Mouse (Mus musculus) cerebellum, adult 11 months (tissue): ENCODE measurements around the gene Aoah.

Source experiments
- DNase-seq: peaks from one replicate; pipeline ENCODE4 v3.0.0; 2022

The Aoah gene

GRCm38 (mm10) chr13:20793901-20794300 lies at the start of gene Aoah:
TSS of gene Aoah (plus strand) at chr13:20794113.
- DNase-seq, result no peak

- no peak for DNase-seq
Measured at GRCm38 (mm10) chr13:20754843-20755242, 39.1 kb upstream of the Aoah start.

- DNase-seq, result no peak
Measured at GRCm38 (mm10) chr13:20783648-20784047, 10.3 kb upstream of the Aoah start.

GRCm38 (mm10) chr13:20784060-20784459 lies 9.9 kb upstream of the Aoah start:
- DNase-seq, result no peak

DNA sequence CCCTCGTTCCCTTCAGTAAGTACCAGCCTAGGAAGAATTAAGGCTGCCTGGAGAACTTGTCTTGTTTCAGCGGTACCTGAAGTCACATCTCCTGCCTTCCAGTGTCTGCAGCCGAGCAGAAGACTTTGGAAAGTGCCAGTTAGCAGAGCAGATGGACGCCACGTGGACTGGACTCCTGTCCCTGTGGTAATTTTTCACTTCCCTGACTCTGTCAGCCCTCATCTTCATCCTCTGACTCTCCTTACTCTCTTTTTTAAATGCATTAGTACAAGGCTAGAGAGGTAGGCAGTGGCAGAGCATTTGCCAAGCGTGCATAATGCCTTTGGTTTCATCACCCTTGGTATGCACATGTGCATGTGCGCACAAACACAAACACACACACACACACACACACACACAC lies 8.0 kb upstream of the Aoah start:
- DNase-seq, result peak; percentile 16

- no peak for DNase-seq
Measured at GRCm38 (mm10) chr13:20786825-20787245, 7.1 kb upstream of the Aoah start.

GRCm38 (mm10) chr13:20787952-20788351 lies 6.0 kb upstream of the Aoah start:
- DNase-seq, result no peak

DNA sequence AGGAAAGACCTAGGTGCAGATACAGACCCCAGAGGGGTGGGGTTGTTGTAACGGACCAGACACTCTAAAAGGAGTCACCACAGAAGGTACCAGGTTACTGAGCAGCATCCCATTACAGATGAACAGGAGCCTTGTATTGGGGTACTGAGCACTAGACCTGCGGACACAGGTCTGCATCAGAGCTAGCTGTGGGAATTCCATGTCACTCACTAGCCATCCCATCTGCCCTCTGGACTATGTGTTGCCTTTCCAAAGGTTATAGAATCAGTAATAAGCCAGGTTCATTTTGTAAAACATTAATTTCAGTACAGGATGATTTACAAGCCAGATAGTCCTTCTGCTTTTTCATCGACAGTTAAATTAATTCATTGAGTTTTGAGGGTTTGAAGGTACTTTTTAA lies 2.7 kb downstream of the Aoah start:
- DNase-seq, result no peak

DNA sequence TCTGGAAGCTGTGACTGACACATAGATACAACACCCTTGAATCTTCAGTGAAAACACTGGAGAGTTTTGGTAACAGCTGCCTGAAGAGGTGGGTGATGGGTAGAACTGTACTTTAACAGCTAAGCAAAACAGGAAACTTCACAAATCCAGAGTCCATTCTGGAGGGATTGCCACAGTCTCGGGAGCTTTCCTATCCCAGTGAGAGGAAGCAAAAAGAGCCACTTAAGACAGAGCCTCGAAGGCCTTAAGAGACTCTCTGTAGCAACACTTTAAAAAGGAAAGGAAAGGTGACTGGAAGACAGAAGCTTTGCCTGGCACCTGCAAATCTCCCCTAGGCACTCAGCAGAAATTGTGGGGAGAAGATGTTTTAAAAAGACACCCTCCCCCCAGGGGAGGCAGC lies 4.6 kb downstream of the Aoah start:
- no peak for DNase-seq

DNA sequence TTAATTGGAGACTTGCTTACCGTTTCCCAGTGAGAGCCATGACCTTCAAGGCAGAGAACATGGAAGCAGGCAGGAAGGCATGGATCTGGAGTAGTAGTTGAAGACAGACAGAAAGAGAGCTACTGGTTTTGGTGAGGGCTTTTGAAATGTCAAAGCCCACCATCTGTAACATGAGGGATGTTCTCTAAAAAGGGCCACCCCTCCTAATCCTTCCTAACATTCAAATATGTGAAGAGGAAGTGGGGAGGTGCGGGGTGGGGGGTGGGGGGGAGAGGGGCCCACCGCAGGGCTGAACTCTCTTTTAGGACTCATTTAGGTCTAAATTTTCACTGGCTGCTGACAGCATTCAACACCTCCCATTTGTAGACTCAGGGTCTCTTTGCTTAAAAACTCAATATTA lies 5.9 kb downstream of the Aoah start:
- no peak for DNase-seq

DNA sequence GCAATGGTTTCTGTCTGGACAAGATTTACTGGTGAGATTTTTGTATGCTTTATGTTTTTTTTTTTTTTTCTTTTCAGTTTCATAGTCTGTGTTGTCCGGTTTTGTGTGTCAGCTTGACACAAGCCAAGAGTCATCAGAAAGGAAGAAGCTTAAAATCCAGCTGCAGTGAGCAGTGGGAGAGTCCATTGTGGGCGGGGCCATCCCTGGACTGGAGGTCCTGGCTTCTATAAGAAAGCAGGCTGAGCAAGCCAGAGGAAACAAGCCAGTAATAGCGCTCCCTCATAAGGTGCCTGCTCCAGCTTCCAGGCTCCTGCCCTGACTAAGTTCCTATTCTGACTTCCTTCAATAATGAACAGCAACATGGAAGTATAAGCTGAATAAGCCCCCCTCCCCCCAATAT lies 6.7 kb downstream of the Aoah start:
- DNase-seq, result no peak

GRCm38 (mm10) chr13:20811782-20812406 lies 18.0 kb downstream of the Aoah start:
- DNase-seq, result no peak

GRCm38 (mm10) chr13:20816385-20816784 lies 22.5 kb downstream of the Aoah start:
- no peak for DNase-seq

- no peak for DNase-seq
Measured at GRCm38 (mm10) chr13:20820712-20821328, 26.9 kb downstream of the Aoah start.

- DNase-seq, result no peak
Measured at GRCm38 (mm10) chr13:20828728-20829127, 34.8 kb downstream of the Aoah start.

DNA sequence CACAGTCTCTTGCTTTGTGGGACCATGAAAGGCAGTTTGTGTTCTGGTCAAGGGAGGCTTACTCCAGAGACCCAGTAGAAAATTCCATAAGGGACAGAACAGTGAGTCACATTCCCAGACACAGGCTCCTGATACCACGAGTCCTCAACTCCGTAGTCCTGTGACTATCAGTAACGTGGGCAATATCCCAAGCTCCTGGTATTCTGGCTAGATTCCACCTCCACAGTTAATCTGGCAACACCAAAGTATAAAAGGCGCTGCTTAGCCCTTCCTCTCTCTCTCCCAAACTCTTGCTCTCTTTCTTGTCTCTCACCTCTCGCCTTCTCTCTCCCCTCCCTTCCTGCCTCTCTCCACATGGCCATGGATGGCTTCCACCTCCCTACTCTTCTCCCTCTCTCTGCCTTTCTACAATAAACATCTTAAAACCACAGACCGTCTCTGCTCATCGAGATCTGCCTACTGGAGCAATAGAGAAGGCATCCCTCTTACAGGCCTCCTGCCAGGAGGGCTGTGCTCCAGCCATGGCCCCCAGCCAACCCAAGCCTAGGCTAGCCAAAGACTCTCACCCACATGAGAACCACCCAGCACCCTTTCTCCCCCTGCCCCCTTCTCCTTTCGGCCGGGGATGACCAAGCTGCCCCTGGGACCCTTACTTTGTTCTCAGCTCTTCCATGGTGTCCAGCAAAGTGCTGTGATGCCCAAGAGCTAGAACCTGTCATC lies 35.4 kb downstream of the Aoah start:
- no peak for DNase-seq

DNA sequence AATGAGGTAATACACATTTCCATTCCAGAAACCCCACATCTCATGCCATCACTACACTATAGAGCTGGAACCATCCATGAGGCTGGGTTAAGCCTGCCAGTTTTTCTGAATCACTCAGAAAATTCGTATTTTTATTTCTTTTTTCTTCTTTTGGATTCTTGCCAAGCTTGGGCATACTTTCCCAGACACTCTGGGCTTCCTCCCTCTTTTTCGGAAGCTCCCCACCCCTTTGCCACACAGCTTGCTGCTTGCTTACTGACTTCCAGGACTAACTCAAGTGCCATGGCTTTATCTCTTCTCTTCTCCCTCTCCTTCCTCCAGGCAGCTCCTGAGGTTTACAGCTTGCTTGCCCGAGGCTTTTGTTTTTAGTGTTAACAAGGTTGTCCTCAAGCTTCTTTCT lies 62.0 kb downstream of the Aoah start:
- DNase-seq, result no peak

- DNase-seq, result no peak
Measured at GRCm38 (mm10) chr13:20899372-20899771, 105.5 kb downstream of the Aoah start.

- peak; percentile 53 for DNase-seq
Measured at GRCm38 (mm10) chr13:20900396-20900971, 106.6 kb downstream of the Aoah start.

DNA sequence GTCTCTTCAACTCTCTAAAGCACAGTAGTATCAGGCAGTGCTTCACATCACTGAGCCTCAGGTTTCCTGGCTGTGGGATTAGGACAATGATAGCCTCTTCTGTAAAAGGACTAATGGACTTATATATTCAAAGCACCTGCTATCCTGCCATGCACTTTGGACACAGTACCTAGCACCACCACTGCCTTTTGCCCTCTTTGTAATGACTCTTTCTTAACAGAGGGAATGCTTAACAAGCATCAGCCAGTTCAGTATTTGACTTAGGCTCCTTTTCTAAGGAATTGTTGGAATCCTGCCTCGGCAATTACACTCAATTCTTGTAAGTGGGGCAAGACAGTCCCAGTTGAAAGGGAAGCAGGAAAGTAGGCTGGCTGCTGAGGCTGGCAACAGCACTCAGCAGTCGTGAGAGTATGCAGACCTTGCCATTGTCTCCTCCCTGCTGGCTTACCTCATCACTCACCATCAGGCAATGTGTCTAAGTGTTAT lies 107.1 kb downstream of the Aoah start:
- no peak for DNase-seq

DNA sequence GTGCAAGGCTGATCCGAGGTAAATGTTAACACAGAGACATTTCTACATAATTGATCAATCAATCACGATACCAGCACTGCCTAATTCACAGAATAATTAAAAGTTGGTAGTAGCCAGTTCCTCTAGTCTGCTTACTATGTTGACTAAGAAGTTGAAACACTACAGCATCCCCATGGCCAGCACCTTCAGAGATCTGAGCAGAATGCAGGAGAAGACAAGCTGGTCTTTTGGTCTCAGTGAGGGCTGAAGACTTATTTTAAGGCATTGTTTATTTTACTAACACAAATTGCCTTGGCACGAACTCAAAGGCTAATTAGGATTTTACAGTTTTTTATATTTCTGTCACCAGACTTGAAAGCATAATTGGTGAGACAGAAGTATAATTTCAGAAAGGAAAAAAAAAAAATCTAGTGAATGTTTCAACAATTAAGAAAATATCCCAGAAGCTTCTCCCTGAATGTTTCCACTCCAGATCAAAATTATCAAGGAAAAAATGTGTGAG lies 107.8 kb downstream of the Aoah start:
- DNase-seq, result no peak

GRCm38 (mm10) chr13:20904118-20904517 lies 110.2 kb downstream of the Aoah start:
- no peak for DNase-seq

DNA sequence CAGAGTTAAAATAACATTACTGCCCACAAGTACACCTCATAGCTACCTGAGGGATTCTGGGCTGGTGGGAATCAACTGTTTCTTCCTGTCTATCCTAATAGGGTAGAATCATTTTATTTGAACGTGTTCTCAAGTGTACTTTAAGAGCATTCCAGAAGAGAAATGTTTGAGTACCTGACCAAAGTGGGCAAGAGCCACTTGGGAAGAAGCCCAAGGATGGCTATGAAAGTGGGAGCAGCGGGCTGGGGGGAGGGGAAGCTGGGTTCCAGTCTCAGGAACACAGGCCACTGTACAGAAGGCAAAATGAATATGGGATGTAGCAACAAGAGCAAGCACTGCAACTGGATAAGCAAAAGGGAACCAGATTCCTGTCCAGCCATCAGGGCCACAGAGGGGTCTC lies 111.3 kb downstream of the Aoah start:
- DNase-seq, result no peak
